Mouse (Mus musculus) limb, embryonic 10.5 days (tissue): ENCODE measurements at regions not wholly inside any gene's neighbourhood (a gene's known extent, or its start where the extent isn't known, plus 50 kb on each side); places are given as distances from the start of the nearest gene placed in this dataset.

Source experiments
- DNase-seq: peaks from one replicate; pipeline ENCODE4 v3.0.0-alpha.2; 2017; ENCODE audit warnings: low spot score
- H3K27ac ChIP-seq: fragments of 300-500 bp; sonication (generic); 2 replicates; pipeline ENCODE4 v1.5.1; 2016; ENCODE audit warnings: mild to moderate bottlenecking
- H3K27me3 ChIP-seq: fragments of 300-500 bp; sonication (generic); 2 replicates; pipeline ENCODE4 v1.6.1; 2016; ENCODE audit warnings: low read depth, mild to moderate bottlenecking; ENCODE audit not compliant: poor library complexity, severe bottlenecking
- H3K36me3 ChIP-seq: fragments of 300-500 bp; sonication (generic); 2 replicates; pipeline ENCODE4 v1.6.1; 2016; ENCODE audit warnings: mild to moderate bottlenecking, moderate library complexity
- H3K4me1 ChIP-seq: fragments of 300-500 bp; sonication (generic); 2 replicates; pipeline ENCODE4 v1.6.1; 2016
- H3K4me3 ChIP-seq: fragments of 300-500 bp; sonication (generic); 2 replicates; pipeline ENCODE4 v1.5.1; 2016; ENCODE audit warnings: mild to moderate bottlenecking, moderate library complexity
- H3K9me3 ChIP-seq: fragments of 300-500 bp; sonication (generic); replicated peaks from 2 replicates; pipeline ENCODE4 v1.6.1; 2016; ENCODE audit warnings: mild to moderate bottlenecking
- WGBS: fragments of 180-500 bp; shearing (Covaris S2); methylation state at CpG from one replicate; pipeline ENCODE4 v1.1.7; 2016; 5-methylcytosine and 5-hydroxymethylcytosine counted together

- H3K36me3 ChIP-seq, result no peaks in the 10 kb centered on the region
- DNase-seq, result peak; percentile 66
- WGBS, result 24% methylated on average over 7 of the region's 7 CpGs
- H3K9me3 ChIP-seq, result no peaks in the 10 kb centered on the region
- no peak overlapping the region for H3K27ac ChIP-seq
- no peaks in the 10 kb centered on the region for H3K4me1 ChIP-seq
- H3K27me3 ChIP-seq, result no peaks in the 10 kb centered on the region
- H3K4me3 ChIP-seq, result no peak overlapping the region
Measured at GRCm38 (mm10) chr5:93328059-93328458, 61.0 kb downstream of the Ccng2 start.

DNA sequence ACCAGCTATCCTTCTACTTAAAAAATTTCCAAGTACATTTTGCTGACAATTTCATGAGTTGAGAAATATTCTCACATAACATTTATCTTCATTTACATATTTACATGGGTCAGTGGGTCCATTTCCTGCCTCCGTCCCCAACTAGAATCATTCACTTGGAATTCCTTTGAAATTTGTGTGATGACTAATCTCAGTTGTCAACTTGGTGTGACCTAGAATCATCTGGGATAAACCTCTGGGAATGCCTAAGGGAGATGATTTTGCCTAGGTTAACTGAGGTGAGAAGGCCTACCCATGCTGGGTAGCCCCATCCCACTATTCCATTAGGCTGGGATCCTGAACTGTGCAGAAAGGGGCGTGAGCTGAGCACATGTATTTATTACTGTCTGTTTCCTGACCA is 63.8 kb downstream of the Ccng2 start:
- Histone ChIP-seq H3K27ac (no peak overlapping the region), H3K27me3 (no peaks in the 10 kb centered on the region), H3K36me3 (no peaks in the 10 kb centered on the region), H3K9me3 (no peaks in the 10 kb centered on the region), H3K4me3 (no peak overlapping the region), H3K4me1 (no peaks in the 10 kb centered on the region)
- 67% methylated on average over 2 of the region's 2 CpGs for WGBS
- no peak for DNase-seq

- WGBS, result 83% methylated on average over 2 of the region's 2 CpGs
Measured at GRCm38 (mm10) chr5:93353101-93353500, 86.0 kb downstream of the Ccng2 start.

More at GRCm38 (mm10) chr5:93353101-93353500, 86.0 kb downstream of the Ccng2 start:
- H3K4me1 ChIP-seq, result no peaks in the 10 kb centered on the region
- no peak for DNase-seq
- H3K27ac ChIP-seq, result no peak overlapping the region
- no peaks in the 10 kb centered on the region for H3K9me3 ChIP-seq
- no peak overlapping the region for H3K4me3 ChIP-seq
- H3K27me3 ChIP-seq, result no peaks in the 10 kb centered on the region
- no peaks in the 10 kb centered on the region for H3K36me3 ChIP-seq
